Mouse (Mus musculus) kidney, adult 2 months (tissue): ENCODE measurements at regions not wholly inside any gene's neighbourhood (a gene's known extent, or its start where the extent isn't known, plus 50 kb on each side); places are given as distances from the start of the nearest gene placed in this dataset.

Experiments
- DNase-seq: peaks from one replicate; pipeline ENCODE4 v3.0.0; 2021
- H3K27ac ChIP-seq: fragments of 200-500 bp; 2 replicates; pipeline ENCODE4 v1.5.1; 2012; ENCODE audit warnings: low read depth, low read length, control low read depth, inconsistent platforms; ENCODE audit not compliant: insufficient read depth
- H3K27me3 ChIP-seq: fragments of 200-500 bp; replicated peaks from 2 replicates; pipeline ENCODE4 v1.6.1; 2012; ENCODE audit warnings: mild to moderate bottlenecking, moderate library complexity, low read length, inconsistent platforms; ENCODE audit not compliant: control insufficient read depth, insufficient read depth
- H3K36me3 ChIP-seq: fragments of 200-500 bp; 2 replicates; pipeline ENCODE4 v1.6.1; 2012; ENCODE audit warnings: mild to moderate bottlenecking, moderate library complexity, low read length, inconsistent platforms; ENCODE audit not compliant: control insufficient read depth, insufficient read depth
- H3K4me1 ChIP-seq: fragments of 200-500 bp; 2 replicates; pipeline ENCODE4 v1.6.1; 2011; ENCODE audit warnings: low read length; ENCODE audit not compliant: control insufficient read depth, insufficient read depth
- H3K4me3 ChIP-seq: fragments of 200-500 bp; 2 replicates; pipeline ENCODE4 v1.5.1; 2011; ENCODE audit warnings: mild to moderate bottlenecking, low read depth, low read length, control low read depth; ENCODE audit not compliant: insufficient read depth
- CTCF ChIP-seq: fragments of 200-500 bp; conservative IDR thresholded peaks from 2 replicates; pipeline ENCODE4 v1.5.1; 2011; ENCODE audit warnings: low read depth, mild to moderate bottlenecking, control low read depth, low read length, moderate library complexity, mixed read lengths; ENCODE audit not compliant: insufficient read depth, insufficient read length
- POLR2A ChIP-seq: fragments of 200-500 bp; IDR thresholded peaks from one replicate; pipeline ENCODE4 v1.6.1; 2011; ENCODE audit warnings: low read depth, low read length, control low read depth
- WGBS: fragments of 180-500 bp; shearing (Covaris S2); methylation state at CpG from one replicate; pipeline ENCODE4 v1.1.7; 2018; 5-methylcytosine and 5-hydroxymethylcytosine counted together

GRCm38 (mm10) chr9:120812667-120813210 is 116.3 kb upstream of the Ctnnb1 start:
- H3K4me1 ChIP-seq = no peaks in the 10 kb centered on the region
- TF ChIP-seq CTCF = no peak
- TF ChIP-seq POLR2A = no peak
- 74% methylated on average over 17 of the region's 17 CpGs for WGBS
- DNase-seq = no peak
- no peaks in the 10 kb centered on the region for H3K27me3 ChIP-seq
- no peak overlapping the region for H3K4me3 ChIP-seq
- no peak overlapping the region for H3K27ac ChIP-seq
- no peaks in the 10 kb centered on the region for H3K36me3 ChIP-seq

DNA sequence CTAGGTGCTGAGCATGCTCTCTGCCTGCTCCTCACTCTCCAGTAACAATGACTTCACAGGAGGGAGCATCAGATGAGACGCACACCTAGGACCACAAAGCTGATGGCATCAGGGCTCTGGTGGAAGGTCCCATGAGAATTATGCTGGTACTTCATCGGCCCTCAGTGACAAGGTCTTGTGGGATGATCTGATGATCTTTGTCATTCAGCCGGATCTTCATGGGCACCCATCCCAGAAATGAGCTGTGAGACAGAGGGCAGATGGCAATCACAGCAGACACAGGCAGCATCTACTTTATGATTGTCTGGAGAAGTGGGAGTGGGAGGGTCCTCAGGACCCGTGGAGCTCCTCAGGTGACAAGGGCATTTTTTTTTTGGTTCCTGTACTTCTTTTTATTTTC is 114.7 kb upstream of the Ctnnb1 start:
- TF ChIP-seq CTCF = no peak
- TF ChIP-seq POLR2A = no peak
- H3K36me3 ChIP-seq = no peaks in the 10 kb centered on the region
- DNase-seq = peak; percentile 11
- no peaks in the 10 kb centered on the region for H3K27me3 ChIP-seq
- no peak overlapping the region for H3K4me3 ChIP-seq
- WGBS = 35% methylated on average over 4 of the region's 4 CpGs
- H3K4me1 ChIP-seq = no peaks in the 10 kb centered on the region
- no peak overlapping the region for H3K27ac ChIP-seq

- Histone ChIP-seq H3K4me1 (no peaks in the 10 kb centered on the region), H3K27me3 (no peaks in the 10 kb centered on the region), H3K4me3 (no peak overlapping the region), H3K27ac (no peak overlapping the region), H3K36me3 (no peaks in the 10 kb centered on the region)
- no peak for TF ChIP-seq CTCF
- TF ChIP-seq POLR2A = no peak
- WGBS = 96% methylated on average over 22 of the region's 22 CpGs
- no peak for DNase-seq
Measured at GRCm38 (mm10) chr9:120818726-120819317, 110.2 kb upstream of the Ctnnb1 start.

- TF ChIP-seq POLR2A = no peak
- no peak for TF ChIP-seq CTCF
- WGBS = 90% methylated on average over 6 of the region's 6 CpGs
- H3K36me3 ChIP-seq = no peaks in the 10 kb centered on the region
- H3K4me1 ChIP-seq = no peaks in the 10 kb centered on the region
- no peak overlapping the region for H3K4me3 ChIP-seq
- no peaks in the 10 kb centered on the region for H3K27me3 ChIP-seq
- no peak for DNase-seq
- no peak overlapping the region for H3K27ac ChIP-seq
Measured at GRCm38 (mm10) chr9:120820892-120821291, 108.1 kb upstream of the Ctnnb1 start.

GRCm38 (mm10) chr9:120823397-120823796 is 105.6 kb upstream of the Ctnnb1 start:
- DNase-seq = no peak
- TF ChIP-seq POLR2A (no peak), CTCF (no peak)
- Histone ChIP-seq H3K27me3 (no peaks in the 10 kb centered on the region), H3K36me3 (no peaks in the 10 kb centered on the region), H3K4me3 (no peak overlapping the region), H3K4me1 (no peaks in the 10 kb centered on the region), H3K27ac (no peak overlapping the region)
- 79% methylated on average over 6 of the region's 6 CpGs for WGBS

DNA sequence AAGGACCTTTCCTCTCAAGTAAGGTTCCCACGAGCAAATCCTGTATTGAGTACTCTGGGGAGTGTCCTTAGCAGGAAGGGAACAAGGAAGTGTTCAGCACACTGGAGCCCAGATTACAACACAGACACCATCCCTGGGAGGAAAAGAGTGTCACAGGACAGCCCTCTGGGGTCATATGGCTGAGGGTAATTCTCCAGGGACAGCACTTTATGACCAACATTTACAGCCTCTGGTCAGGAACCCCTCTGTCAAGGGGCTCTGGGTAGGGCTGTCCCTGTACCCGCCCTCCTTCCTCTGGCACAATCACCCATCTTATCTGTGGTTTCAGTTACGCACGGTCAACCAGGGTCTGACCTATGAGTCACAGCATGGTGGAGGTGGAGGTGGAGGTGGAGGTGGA is 102.8 kb upstream of the Ctnnb1 start:
- Histone ChIP-seq H3K4me1 (peaks cover 5% of the 10 kb centered on the region; the same call in 1 of the 2 replicates), H3K36me3 (no peaks in the 10 kb centered on the region), H3K4me3 (no peak overlapping the region), H3K27ac (no peak overlapping the region), H3K27me3 (no peaks in the 10 kb centered on the region)
- TF ChIP-seq CTCF (no peak), POLR2A (no peak)
- no peak for DNase-seq
- WGBS = 58% methylated on average over 4 of the region's 4 CpGs

DNA sequence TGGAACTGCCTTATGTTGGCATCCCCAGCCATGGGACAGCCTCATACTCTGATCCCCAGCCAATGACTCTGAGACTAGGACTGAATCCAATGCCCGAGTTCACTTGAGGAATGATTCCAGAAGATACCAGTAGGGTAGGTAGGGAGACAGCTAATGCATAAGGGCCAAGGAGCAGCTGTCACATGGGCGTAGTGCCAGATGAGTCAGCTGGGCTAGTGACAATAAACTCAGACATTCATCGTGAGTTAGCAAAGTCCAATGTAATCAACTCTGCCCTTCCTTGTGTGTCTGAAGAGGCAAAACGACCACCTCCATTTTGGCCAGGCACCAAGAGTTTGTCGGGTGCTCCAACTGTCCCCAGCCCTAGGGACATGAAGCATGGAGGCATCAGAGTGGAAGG is 98.5 kb upstream of the Ctnnb1 start:
- 45% methylated on average over 5 of the region's 5 CpGs for WGBS
- no peaks in the 10 kb centered on the region for H3K36me3 ChIP-seq

More for the DNA sequence above, 98.5 kb upstream of the Ctnnb1 start:
- Histone ChIP-seq H3K4me1 (peaks cover 5% of the 10 kb centered on the region; the same call in 1 of the 2 replicates), H3K4me3 (no peak overlapping the region), H3K27ac (no peak overlapping the region), H3K27me3 (no peaks in the 10 kb centered on the region)
- TF ChIP-seq CTCF (no peak), POLR2A (no peak)
- DNase-seq = peak; percentile 78
